Mouse (Mus musculus) limb, embryonic 11.5 days (tissue): ENCODE measurements at regions not wholly inside any gene's neighbourhood (a gene's known extent, or its start where the extent isn't known, plus 50 kb on each side); places are given as distances from the start of the nearest gene placed in this dataset.

Experiments used
- ATAC-seq: fragments of 200-750 bp; cut with Nextera tagmentation; 2 replicates; pipeline ENCODE4 v1.8.0; 2017; ENCODE audit warnings: low read depth; ENCODE audit not compliant: insufficient number of reproducible peaks, low FRiP score, low TSS enrichment
- DNase-seq: peaks from one replicate; pipeline ENCODE4 v3.0.0-alpha.2; 2015; ENCODE audit warnings: low spot score
- H3K27ac ChIP-seq: fragments of 300-500 bp; sonication (generic); replicated peaks from 2 replicates; pipeline ENCODE4 v1.5.1; 2014; ENCODE audit warnings: low read depth, mild to moderate bottlenecking, low read length
- H3K27me3 ChIP-seq: fragments of 300-500 bp; sonication (generic); 2 replicates; pipeline ENCODE4 v1.6.1; 2014; ENCODE audit warnings: mild to moderate bottlenecking, low read length, mixed read lengths; ENCODE audit not compliant: control insufficient read depth, insufficient read depth
- H3K36me3 ChIP-seq: fragments of 300-500 bp; sonication (generic); 2 replicates; pipeline ENCODE4 v1.6.1; 2014; ENCODE audit warnings: mild to moderate bottlenecking, low read length, moderate library complexity, mixed read lengths; ENCODE audit not compliant: control insufficient read depth, insufficient read depth
- H3K4me1 ChIP-seq: fragments of 300-500 bp; sonication (generic); 2 replicates; pipeline ENCODE4 v1.6.1; 2014; ENCODE audit warnings: low read length, mixed read lengths; ENCODE audit not compliant: control insufficient read depth, insufficient read depth
- H3K4me2 ChIP-seq: fragments of 300-500 bp; sonication (generic); 2 replicates; pipeline ENCODE4 v1.6.1; 2014; ENCODE audit warnings: low read depth, mild to moderate bottlenecking, moderate library complexity; ENCODE audit not compliant: severe bottlenecking
- H3K4me3 ChIP-seq: fragments of 300-500 bp; sonication (generic); 2 replicates; pipeline ENCODE4 v1.5.1; 2014; ENCODE audit warnings: low read depth, low read length
- H3K9ac ChIP-seq: fragments of 300-500 bp; sonication (generic); 2 replicates; pipeline ENCODE4 v1.6.1; 2014; ENCODE audit warnings: mild to moderate bottlenecking, low read length
- H3K9me3 ChIP-seq: fragments of 300-500 bp; sonication (generic); 2 replicates; pipeline ENCODE4 v1.6.1; 2016; ENCODE audit warnings: low read length; ENCODE audit not compliant: control insufficient read depth
- WGBS: fragments of 180-500 bp; shearing (Covaris S2); extraction: QIAGEN DNeasy Blood & Tissue Kit; methylation state at CpG from one replicate; pipeline ENCODE4 v1.1.7; 2014; 5-methylcytosine and 5-hydroxymethylcytosine counted together

DNA sequence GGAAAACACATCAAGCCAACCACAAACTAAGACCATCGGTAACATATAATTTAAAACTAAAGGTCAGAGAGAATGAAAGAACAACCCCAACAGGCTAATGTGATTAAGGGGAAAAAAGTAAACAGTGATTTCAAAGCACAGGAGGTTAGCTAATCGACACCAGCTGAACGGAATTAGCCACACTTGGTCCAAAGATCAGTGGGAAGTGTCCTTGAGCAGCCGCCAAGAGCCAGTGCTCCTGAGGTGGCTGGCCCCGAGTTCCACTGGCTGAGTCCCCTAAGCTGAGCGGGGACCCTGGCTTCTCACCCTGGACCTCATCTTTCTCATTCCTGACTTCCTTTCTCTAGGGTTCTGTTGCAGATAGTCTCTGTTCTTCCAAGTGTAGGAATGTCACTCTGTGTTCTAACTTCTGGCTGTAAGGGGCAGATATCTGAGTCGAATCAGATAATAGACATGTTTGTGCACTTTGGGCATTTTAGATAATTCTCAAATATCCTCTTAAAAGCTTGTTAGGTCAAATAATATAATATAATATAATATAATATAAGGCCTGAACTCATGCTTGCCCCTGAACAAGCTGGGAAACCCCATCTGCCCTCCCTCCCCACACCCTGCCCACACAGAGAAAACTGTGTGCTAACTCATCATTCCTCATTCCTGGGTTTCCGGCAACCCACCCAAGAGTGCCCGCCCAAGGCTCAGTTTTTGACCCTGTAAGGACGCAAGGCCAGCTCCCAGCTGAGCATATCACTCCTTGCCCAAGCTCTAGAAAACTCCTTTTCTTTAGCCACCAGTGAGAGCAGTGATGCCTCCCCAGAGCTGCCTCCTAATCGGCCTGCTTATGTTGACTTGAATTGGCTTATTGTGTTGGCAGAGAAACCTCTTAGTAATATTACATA, 137.3 kb upstream of the Krr1 start:
- H3K9me3 ChIP-seq: no peaks in the 10 kb centered on the region
- H3K4me3 ChIP-seq: no peak overlapping the region
- H3K36me3 ChIP-seq: no peaks in the 10 kb centered on the region
- peaks cover 10% of the 10 kb centered on the region for H3K4me1 ChIP-seq
- H3K27me3 ChIP-seq: no peaks in the 10 kb centered on the region
- no peak overlapping the region for H3K4me2 ChIP-seq
- peak; percentile 57 for DNase-seq
- no peak for ATAC-seq
- 21% methylated on average over 11 of the region's 11 CpGs for WGBS
- no peak overlapping the region for H3K9ac ChIP-seq
- H3K27ac ChIP-seq: no peak overlapping the region

DNA sequence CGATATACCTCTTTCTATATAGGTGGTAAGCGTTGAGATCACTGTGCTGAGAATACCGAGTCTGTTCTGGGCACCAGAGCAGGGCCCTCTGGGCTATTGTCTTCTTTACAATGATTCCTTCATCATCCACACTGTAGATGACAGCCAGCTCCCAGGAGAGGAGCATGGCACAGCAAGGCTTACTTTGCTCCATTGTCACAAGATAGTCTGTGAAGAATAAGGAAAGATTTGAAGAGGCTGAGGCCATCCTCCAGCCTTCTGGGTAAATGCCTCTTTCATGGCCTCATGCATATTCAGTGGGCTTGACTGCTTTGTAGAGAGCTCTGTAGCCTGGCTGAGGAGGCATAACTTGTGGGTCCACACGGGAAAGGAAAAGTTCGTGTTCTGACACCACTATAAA, 136.3 kb upstream of the Krr1 start:
- Histone ChIP-seq H3K36me3 (no peaks in the 10 kb centered on the region), H3K27me3 (no peaks in the 10 kb centered on the region), H3K27ac (no peak overlapping the region), H3K4me1 (peaks cover 10% of the 10 kb centered on the region), H3K9ac (no peak overlapping the region), H3K4me2 (no peak overlapping the region), H3K9me3 (no peaks in the 10 kb centered on the region), H3K4me3 (no peak overlapping the region)
- DNase-seq: no peak
- ATAC-seq: no peak
- 72% methylated on average over 5 of the region's 5 CpGs for WGBS

DNA sequence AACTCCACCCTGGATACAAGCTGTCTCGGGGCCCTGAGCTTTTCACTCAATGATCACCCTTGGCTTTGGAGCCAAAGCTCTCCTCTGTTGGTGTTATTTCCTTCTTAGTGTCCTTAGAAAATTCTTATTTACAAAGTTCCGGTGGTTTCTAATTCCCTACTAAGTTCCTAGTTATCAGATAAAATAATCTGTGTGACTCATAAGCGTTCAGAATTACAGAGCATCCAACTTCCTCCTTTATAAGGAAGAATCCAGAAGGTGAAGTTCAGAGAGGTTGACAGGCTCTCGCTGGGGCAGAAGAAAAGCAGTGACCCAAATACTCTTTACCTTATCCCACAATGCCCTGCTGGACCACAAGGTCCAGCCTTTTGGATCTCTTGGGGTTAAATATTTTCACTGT, 135.7 kb upstream of the Krr1 start:
- Histone ChIP-seq H3K4me1 (peaks cover 10% of the 10 kb centered on the region), H3K27ac (no peak overlapping the region), H3K9me3 (no peaks in the 10 kb centered on the region), H3K4me3 (no peak overlapping the region), H3K4me2 (no peak overlapping the region), H3K36me3 (no peaks in the 10 kb centered on the region), H3K27me3 (no peaks in the 10 kb centered on the region), H3K9ac (no peak overlapping the region)
- 94% methylated on average over 4 of the region's 4 CpGs for WGBS
- DNase-seq: no peak
- no peak for ATAC-seq

DNA sequence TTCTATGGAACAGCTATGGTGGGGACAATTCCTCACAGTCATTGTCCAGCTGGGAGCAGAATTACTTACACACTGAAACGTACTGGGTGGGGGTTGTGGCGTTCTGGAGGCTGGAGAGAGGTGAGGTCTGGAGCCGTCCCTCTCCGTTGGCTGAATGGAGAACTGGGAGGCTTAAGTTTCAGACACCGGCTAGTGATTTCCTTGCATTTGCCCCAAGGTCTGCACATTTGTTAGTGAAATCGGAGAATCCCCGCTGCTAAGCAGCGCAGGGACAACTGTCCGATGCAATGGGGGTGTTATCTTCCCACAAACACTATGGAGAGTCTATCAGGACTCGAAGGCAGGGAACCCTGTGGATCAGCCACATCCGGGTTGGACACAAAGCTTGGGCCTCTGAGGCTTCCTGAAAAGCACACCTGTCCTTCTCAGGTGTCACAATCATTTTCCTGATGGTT, 130.1 kb upstream of the Krr1 start:
- no peak overlapping the region for H3K9ac ChIP-seq
- no peaks in the 10 kb centered on the region for H3K27me3 ChIP-seq
- H3K4me2 ChIP-seq: no peak overlapping the region
- no peaks in the 10 kb centered on the region for H3K36me3 ChIP-seq
- H3K9me3 ChIP-seq: no peaks in the 10 kb centered on the region
- ATAC-seq (no peak; the same call in 1 of the 2 replicates), DNase-seq (no peak)
- no peak overlapping the region for H3K27ac ChIP-seq
- H3K4me3 ChIP-seq: no peak overlapping the region
- no peaks in the 10 kb centered on the region for H3K4me1 ChIP-seq
- whole genome bisulfite sequencing: 66% methylated on average over 11 of the region's 11 CpGs

DNA sequence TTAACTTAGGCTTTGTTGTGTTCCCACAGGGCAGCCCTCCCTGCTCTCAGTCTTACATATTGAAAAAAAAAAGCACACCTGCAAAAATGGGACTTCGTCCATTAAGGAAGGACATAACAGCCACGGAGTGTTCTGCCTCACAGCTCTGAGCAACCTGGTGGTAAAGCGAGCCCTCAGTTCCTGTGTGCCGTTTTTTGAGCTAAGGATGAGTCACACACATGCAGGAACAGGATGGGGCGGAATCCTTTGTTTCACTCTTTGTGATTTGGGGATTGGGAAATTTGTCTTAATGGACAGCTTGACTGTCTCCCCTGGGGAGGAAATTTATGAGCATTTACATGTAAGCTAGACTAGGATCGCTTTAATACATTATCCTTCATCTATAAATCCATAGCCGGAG, 129.6 kb upstream of the Krr1 start:
- no peaks in the 10 kb centered on the region for H3K36me3 ChIP-seq

DNA sequence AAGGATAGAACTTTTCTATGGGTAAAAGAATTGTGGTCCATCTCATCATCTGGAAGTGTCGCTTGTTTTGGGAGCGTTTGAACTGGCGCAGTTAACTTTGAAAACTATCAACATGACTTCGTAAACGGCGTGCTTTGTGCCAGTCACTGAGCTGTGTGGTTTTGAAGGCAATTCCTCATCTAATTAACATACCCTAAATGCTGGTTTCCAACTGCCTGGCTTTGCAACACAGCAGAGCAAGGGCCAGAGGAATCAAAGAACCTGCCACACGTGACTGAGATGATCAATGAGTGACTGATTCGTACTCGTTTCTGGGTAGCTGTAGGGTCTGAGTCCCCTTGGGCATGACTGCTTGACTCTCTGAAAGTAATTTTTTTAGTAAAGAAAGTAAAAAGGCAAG, 129.2 kb upstream of the Krr1 start:
- DNase-seq (no peak), ATAC-seq (no peak)
- no peak overlapping the region for H3K9ac ChIP-seq
- H3K27me3 ChIP-seq: no peaks in the 10 kb centered on the region
- H3K4me3 ChIP-seq: no peak overlapping the region
- no peaks in the 10 kb centered on the region for H3K4me1 ChIP-seq
- H3K36me3 ChIP-seq: no peaks in the 10 kb centered on the region
- no peak overlapping the region for H3K4me2 ChIP-seq
- 51% methylated on average over 9 of the region's 9 CpGs for WGBS
- H3K27ac ChIP-seq: no peak overlapping the region
- H3K9me3 ChIP-seq: no peaks in the 10 kb centered on the region

More for the DNA sequence above, 129.6 kb upstream of the Krr1 start:
- Histone ChIP-seq H3K27ac (no peak overlapping the region), H3K9ac (no peak overlapping the region), H3K9me3 (no peaks in the 10 kb centered on the region), H3K27me3 (no peaks in the 10 kb centered on the region), H3K4me1 (no peaks in the 10 kb centered on the region), H3K4me2 (no peak overlapping the region), H3K4me3 (no peak overlapping the region)
- no peak for ATAC-seq
- 62% methylated on average over 7 of the region's 7 CpGs for WGBS
- no peak for DNase-seq

DNA sequence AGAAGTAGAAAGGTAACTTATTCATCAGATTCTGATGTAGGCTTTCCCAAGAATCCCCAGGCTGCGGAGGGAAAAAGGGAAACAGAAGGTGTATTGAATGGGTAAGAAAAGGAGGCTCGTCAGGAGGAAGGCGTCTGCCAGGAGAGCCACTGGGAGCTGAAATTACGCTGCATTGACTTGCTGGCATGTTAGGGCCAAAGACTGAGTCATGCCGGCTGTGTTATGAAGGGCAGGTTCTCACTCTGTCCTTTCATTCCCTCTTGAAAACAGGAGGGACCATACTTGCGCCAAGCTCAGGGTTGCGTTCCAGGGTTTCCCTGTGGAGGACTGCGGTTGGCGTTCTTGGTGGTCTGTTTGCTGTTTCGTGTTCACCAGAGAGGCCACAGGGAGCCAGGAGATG, 128.3 kb upstream of the Krr1 start:
- no peaks in the 10 kb centered on the region for H3K36me3 ChIP-seq
- no peak overlapping the region for H3K4me3 ChIP-seq
- H3K9me3 ChIP-seq: no peaks in the 10 kb centered on the region
- H3K27me3 ChIP-seq: no peaks in the 10 kb centered on the region
- no peaks in the 10 kb centered on the region for H3K4me1 ChIP-seq
- H3K9ac ChIP-seq: no peak overlapping the region
- WGBS: 93% methylated on average over 10 of the region's 10 CpGs
- ATAC-seq (no peak), DNase-seq (no peak)
- H3K4me2 ChIP-seq: no peak overlapping the region
- no peak overlapping the region for H3K27ac ChIP-seq

DNA sequence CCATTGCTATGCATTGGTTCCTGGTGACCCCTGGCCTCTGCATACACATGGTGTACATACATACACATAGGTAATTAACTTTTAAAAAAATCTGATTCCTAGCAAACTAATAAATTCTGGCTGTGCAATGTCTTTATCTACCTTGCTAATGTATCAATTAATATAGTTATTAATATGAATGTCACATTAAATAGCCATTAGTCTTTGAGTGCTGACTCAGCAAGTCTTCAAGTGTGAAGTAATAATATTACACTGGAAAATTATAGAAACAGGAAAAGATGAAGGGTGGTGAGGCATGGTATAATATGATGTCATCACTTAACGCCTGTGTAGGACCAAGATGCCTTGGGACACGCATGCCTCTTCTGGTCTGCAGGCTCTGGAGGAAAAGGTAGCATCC, 126.5 kb upstream of the Krr1 start:
- Histone ChIP-seq H3K4me2 (no peak overlapping the region), H3K4me1 (no peaks in the 10 kb centered on the region), H3K27me3 (no peaks in the 10 kb centered on the region), H3K9me3 (no peaks in the 10 kb centered on the region), H3K27ac (no peak overlapping the region), H3K9ac (no peak overlapping the region), H3K36me3 (no peaks in the 10 kb centered on the region), H3K4me3 (no peak overlapping the region)
- ATAC-seq (no peak), DNase-seq (no peak)
- WGBS: 94% methylated on average over 2 of the region's 2 CpGs

DNA sequence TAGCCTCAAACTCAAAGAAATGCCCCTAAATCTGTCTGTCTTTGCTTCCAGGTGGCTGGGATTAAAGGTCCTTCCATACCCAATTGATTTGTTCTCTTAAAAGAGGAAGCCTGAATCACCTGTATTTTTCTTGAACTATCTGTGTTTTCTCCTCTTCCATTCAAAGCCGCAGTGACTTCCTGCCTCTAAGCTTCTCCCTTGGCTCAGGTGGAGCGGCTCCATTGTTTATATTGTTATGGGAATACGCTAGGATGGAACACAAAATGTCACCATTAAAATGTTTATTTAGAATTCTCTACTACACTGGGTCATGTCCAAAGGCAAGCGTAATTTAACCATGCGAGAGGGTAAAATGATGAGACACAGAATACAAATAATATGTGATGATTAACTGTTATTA, 118.2 kb upstream of the Krr1 start:
- Histone ChIP-seq H3K27ac (no peak overlapping the region), H3K4me3 (no peak overlapping the region), H3K27me3 (no peaks in the 10 kb centered on the region), H3K9ac (no peak overlapping the region), H3K9me3 (no peaks in the 10 kb centered on the region), H3K4me1 (no peaks in the 10 kb centered on the region), H3K36me3 (no peaks in the 10 kb centered on the region), H3K4me2 (no peak overlapping the region)
- ATAC-seq (no peak), DNase-seq (no peak)
- WGBS: 97% methylated on average over 5 of the region's 5 CpGs
